Mouse (Mus musculus): Measurements from ENCODE around the gene Smcr8.

Gene Smcr8

GRCm38 (mm10) chr11:60776829-60777740 is at the start of gene Smcr8, which contains the start of gene Top3a:
Gene Smcr8, plus strand, starts transcription at chr11:60777524.
Gene Top3a, minus strand, starts transcription at chr11:60777365.
- peak; percentile 86 for DNase-seq (ENCODE audit: low spot score)

DNA sequence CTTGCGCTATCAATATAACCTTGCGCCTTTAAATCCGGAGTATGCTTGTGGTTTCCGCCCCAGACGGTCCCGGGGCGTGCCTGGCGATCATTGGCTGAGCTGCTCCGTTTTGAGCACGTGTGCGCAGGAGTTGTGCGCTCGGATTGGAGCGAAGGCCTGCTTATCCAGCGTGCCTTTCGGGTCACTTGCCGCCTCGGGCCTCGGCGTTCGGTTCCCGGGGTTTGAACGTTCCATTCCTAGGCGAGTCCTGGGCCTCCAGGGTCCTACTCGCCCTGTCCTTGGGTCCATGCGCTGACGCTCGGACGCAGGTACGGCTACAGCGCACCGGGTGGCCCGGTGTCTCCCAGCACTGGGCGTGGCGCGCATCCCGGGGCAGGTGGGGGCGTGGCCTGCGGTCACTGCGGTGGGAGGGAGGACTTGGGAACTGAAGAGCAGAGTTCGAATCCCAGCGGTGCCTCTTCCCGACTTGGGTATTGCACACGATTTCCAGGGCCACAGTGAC is 49.0 kb upstream of the Smcr8 start, which contains the start of gene Mief2:
Gene Mief2, plus strand, starts transcription at position 139 of the 502 bp plus-strand sequence.
- peak; percentile 90 for DNase-seq (ENCODE audit: low spot score)

GRCm38 (mm10) chr11:60729217-60729641 is 48.1 kb upstream of the Smcr8 start:
- no peak for DNase-seq (ENCODE audit: low spot score)

- DNase-seq (ENCODE audit: low spot score): no peak
These were observed 47.2 kb upstream of the Smcr8 start for GRCm38 (mm10) chr11:60730169-60730568.

- no peak for DNase-seq (ENCODE audit: low spot score)
These were observed 46.1 kb upstream of the Smcr8 start for GRCm38 (mm10) chr11:60731251-60731650.

DNA sequence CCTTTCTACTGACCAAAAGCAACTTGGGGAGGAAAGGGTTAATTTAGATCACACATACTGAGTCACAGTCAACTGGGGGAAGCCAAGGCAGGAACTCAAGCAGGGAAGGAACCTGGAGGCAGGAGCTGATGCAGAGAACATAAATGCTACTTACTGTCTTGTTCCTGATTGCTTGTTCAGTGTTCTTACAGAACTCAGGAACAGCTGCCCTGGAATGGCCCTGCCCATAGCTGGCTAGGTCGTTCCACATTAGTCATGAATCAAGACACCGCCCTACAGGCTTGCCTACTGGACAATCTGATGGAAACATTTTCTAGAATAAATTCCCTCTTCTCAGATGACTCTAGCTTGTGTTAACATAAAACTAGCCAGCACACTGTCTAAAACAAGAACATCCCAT is 43.1 kb upstream of the Smcr8 start:
- no peak for DNase-seq (ENCODE audit: low spot score)

DNA sequence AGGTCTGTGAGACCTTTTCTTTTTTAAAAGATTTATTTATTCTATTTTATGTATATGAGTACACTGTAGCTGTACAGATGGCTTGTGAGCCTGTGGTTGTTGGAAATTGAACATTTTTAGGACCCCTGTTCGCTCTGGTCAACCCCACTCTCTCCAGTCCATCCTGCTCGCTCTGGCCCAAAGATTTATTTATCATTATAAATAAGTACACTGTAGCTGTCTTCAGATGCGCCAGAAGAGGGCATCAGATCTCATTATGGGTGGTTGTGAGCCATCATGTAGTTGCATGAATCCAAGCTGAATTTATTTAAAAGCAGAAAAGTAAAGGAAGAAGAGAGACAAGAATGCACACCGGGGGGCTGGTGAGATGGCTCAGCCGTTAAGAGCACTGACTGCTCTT is 42.1 kb upstream of the Smcr8 start:
- no peak for DNase-seq (ENCODE audit: low spot score)

DNA sequence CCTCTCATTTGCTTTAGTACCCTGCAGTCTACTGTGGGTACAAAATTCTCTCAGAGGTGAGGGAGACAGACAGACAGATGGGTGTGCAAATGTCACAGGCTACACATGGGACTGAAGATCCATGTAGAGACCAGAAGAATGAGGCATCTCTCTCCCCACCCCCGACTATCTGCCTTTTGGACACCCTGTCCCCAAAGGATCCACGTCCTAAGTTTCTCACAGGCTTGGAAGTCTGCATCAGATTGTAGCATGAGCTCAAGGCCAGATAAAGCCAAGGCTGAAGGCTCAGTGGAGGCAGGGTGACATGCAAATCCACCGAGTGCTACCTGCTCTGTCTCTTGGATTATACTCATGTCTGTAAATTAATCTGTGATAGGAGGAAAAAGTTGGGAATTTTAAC is 40.8 kb upstream of the Smcr8 start:
- DNase-seq (ENCODE audit: low spot score): no peak

DNA sequence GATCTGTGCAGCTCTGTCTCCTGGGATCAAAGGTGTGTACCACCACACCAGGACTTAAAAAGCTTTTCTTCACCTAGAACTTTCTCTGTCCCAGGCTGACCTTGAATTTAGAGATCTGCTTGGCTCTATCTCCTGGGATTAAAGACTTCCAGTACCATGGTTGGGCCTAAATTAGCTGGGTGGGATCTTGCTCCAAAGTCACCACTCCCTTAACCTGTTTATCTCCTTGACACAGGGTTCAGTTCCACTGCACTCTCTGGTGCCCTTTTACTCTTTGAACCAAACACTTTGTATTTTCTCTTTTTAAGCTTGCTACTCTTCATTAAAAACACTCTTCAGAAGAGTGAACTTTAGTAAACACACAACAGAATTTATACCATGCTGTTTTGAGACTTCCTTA is 39.9 kb upstream of the Smcr8 start:
- no peak for DNase-seq (ENCODE audit: low spot score)

- no peak for DNase-seq (ENCODE audit: low spot score)
These were observed 37.0 kb upstream of the Smcr8 start for GRCm38 (mm10) chr11:60740321-60740720.

DNA sequence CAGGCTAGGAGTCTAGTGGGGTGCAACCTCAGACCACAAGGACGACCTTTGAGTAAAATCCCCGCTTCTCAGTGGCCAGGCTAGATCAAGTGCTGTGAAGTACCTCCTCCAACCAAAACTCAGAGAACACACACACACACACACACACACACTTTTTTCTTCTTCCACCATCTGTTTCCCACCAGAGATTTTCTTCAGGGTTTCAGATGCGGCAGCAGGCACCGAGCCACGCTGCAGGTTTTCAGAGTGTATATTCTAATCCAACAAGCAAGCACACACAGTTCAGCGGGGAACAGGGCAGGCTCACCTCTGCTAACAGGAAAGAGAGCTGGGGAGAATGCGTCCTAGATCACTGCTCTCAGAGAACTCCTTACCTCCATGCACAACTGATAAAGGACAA is 21.8 kb upstream of the Smcr8 start:
- no peak for DNase-seq (ENCODE audit: low spot score)

GRCm38 (mm10) chr11:60761681-60762080 is 15.6 kb upstream of the Smcr8 start:
- DNase-seq (ENCODE audit: low spot score): no peak

DNA sequence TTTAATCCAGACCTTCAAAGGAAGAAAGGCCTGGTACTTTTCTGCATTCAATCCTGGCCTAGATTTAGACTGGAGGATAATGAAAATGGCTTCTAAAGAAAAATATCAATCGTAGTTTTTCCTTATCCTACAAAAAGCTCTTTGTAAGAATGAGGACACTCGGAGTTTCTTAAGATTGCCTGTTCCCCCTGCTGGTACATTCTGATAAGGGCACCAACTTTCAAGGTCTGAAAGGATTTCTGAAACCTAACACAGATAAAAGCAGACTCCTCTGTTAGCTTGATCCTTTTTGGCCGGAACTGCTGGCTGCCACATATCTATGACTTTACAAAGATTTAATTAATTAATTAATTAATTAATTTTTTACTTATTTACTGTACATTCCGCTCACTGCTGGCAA is 10.4 kb upstream of the Smcr8 start:
- peak; percentile 37 for DNase-seq (ENCODE audit: low spot score)

- DNase-seq (ENCODE audit: low spot score): no peak
These were observed 8.0 kb upstream of the Smcr8 start for GRCm38 (mm10) chr11:60769322-60769721.

- DNase-seq (ENCODE audit: low spot score): no peak
These were observed 6.5 kb upstream of the Smcr8 start for GRCm38 (mm10) chr11:60770776-60771175.

DNA sequence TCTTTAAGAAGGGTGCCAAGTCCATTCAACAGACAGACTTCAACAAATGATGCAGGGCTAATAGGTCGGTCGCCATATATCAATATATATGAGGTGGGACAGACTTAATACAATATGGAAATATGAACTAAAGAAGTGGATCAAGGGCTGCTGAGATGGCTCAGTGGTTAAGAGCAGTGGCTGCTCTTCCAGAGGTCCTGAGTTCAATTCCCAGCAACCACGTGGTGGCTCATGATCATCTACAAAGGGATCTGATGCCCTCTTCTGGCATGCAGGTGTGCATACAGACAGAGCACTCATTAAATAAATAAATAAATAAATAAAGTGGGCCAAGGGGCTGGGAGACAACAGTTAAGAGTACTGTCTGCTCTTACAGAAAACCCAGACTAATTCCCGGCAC is 5.2 kb upstream of the Smcr8 start:
- no peak for DNase-seq (ENCODE audit: low spot score)

DNA sequence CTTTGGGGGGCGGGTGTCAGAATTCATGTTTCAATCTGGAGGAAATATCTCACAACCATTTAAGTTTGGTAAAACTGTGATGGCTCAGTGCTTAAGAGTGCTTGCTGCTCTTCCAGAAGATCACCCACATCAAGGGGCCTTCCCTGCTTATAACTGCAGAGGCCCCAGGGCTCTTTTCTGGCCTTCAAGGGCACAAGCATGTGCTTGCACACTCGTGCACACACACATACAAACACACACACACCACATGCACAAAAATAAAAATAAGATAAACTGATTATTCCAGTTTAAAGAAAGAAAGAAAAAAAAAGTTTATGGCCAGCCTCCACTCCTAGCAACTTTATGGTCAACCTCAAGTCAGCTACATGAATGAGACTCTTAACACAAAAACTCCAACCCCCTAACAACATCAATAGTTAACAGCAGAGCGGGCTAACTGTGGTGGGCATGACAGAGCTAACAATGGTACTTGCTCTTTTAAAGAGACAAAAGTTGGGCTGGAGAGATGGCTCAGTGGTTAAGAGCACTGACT is 3.1 kb upstream of the Smcr8 start:
- DNase-seq (ENCODE audit: low spot score): no peak

DNA sequence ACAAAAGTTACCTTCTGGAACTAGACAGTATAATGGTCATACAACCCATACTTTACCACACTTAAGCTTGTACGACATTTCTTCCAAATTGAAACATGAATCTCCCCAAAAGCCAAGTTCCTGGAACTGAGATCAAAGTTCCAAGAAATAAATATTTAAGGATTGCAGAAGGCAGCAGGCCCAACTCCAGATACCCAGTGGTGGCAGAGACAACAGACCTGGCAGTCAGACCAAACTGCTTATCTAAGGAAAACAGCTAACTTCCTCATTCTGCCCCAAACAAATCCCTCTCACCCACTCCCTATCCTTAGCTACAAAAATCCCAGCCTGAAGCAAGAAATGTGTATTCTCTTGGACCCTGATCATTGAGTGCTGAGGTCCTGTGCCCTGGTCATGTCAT is 2.5 kb upstream of the Smcr8 start:
- DNase-seq (ENCODE audit: low spot score): peak; percentile 83

DNA sequence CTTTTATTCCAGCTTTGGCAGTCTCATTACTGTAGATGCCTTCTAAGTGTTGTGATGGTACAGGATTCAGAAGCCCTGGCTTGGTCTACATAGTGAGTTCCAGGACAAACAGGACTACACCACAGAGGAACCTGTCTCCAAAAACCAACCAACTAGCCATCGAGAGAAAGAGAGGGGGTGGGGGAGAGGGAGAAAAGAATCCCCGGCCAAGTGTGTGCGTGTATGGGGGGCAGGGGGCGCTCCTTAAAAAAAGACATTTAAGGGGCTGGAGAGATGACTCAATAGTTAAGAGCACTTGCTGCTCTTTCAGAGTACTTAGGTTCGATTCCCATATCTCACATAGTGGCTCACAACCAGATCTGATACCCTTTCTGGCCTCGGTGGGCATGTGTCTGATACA is 1.7 kb upstream of the Smcr8 start:
- DNase-seq (ENCODE audit: low spot score): no peak

- no peak for DNase-seq (ENCODE audit: low spot score)
These were observed 1.1 kb upstream of the Smcr8 start for GRCm38 (mm10) chr11:60776107-60776828.

- DNase-seq (ENCODE audit: low spot score): no peak
These were observed 562 bp downstream of the Smcr8 start for GRCm38 (mm10) chr11:60777801-60778370.

DNA sequence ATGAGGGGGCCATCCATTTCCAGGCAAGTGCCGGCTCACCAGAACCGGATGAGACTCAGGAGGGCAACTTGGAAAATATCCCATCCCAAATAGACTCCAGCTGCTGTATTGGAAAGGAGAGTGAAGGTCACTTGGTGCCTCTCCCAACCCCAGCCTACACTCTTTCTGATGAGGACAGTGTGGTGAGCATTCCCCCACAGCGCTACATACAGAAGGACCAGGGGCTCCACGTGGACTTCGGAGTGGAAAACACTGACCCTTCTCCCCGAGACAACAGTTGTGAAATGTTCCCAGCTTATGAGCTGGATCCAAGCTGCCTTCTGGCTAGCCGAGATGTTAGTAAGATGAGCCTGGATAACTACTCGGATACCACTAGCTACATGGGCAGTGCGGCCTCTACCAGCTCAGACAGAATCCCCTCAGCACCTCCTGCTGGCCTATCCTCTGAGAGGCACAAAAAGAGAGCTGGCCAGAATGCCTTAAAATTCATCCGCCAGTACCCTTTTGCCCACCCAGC is 2.4 kb downstream of the Smcr8 start:
- no peak for DNase-seq (ENCODE audit: low spot score)
